Mouse (Mus musculus): ENCODE data around the gene C5ar1. TPM values are rescaled to one million over a fixed set of nuclear protein-coding genes. Genes with fewer than 3 reads are reported as not detected.
"Not testable (repeated sequence)": the region's sequence is repeated elsewhere in the genome, so short reads cannot be mapped to it uniquely, and the experiment has no call there.

C5ar1 gene
- 4.1 and 5.1 TPM in 2 replicates for total RNA-seq (2017)

DNA sequence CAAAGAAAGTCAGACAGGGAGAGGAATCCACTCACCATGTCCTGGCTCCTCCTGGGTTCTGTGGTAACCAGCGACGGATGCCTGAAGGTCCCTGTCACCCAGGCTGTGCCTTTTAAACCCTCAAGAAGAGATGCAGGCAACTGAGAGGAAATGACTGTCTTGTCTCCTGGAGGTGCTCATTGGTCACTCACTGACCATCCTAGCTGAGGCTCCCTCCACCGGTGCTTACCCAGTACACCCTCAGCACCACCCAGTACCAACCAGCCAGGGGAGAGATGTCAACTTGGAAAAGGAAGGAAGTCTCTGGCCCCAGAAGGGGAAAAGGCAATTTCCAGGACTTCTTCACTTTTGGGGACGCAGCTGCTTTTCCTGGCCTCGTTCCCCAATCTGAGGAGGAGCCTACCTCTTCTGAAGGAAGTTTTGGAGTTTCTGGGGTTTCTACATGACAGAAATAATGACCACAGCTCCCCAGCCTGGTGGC lies at the start of gene C5ar1:
Gene C5ar1 (minus strand): TSS at position 431 of the 481 bp plus-strand sequence.
- ATAC-seq (replicated peaks in 1 of 2; ENCODE audit: insufficient read depth in 1 of 2, low FRiP score in 2 of 2, low TSS enrichment in 1 of 2, low read depth in 1 of 2, poor library complexity in 2 of 2, severe bottlenecking in 2 of 2): peak in 1 of 2 experiments; percentile 21; a peak in 1 of 4 replicates

DNA sequence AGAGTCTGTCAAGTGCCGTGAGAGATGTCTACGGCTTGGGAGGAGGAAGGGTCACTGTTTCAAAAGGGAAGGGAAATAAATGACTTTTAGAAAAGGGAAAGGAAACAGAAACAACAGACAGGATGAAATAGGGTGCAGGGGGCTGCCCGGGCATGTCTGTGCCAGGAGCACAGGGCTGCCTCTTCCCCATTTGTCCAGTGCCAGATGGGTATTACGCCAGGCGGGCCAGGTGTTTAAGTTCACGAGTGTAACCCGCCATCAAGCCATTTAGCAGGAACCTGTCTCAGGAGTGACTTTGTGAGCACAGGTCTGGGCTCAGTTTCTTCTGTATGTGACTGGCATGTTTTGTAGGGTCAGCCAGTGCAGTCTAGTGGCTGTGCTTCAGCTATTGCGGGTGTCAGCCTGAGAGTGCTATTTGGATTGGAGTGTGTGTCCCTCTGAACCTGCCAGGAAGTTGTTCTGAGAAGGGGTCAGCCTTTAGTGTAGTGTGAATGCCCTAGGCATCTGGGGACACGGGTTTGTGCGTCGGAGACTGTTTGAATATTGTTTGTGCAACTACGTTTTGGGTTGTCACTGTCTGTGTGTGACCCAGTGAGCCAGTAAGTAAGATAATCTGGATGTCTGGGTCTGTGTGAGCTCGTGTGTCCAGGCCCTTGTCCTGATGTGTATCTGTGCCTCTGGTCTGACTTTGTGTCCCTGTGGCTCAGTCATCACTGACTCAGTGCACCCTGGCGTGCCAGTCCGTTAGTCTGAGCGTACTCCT lies 49.4 kb upstream of the C5ar1 start:
- peak in 1 of 2 experiments; percentile 19; a peak in 1 of 4 replicates for ATAC-seq (replicated peaks in 1 of 2; ENCODE audit: insufficient read depth in 1 of 2, low FRiP score in 2 of 2, low TSS enrichment in 1 of 2, low read depth in 1 of 2, poor library complexity in 2 of 2, severe bottlenecking in 2 of 2)

DNA sequence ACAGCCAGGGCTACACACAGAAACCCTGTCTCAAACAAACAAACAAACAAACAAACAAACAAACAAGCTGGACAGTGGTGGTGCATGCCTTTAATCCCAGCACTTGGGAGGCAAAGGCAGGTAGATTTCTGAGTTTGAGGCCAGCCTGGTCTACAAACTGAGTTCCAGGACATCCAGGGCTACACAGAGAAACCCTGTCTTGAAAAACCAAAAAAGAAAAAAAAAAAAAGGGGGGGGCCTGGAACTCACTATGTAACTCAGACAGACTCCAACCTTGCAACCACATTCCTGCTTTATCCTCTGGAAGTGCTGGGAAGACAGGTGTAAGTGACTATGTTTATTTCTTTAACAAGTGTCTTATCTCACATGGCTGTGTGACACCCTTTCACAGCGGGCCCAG lies 48.8 kb upstream of the C5ar1 start, which contains the start of gene Bbc3:
Gene Bbc3 (plus strand): TSS at position 301 of the 400 bp plus-strand sequence.
- not testable (repeated sequence) for ATAC-seq (replicated peaks in 1 of 2; ENCODE audit: insufficient read depth in 1 of 2, low FRiP score in 2 of 2, low TSS enrichment in 1 of 2, low read depth in 1 of 2, poor library complexity in 2 of 2, severe bottlenecking in 2 of 2)

DNA sequence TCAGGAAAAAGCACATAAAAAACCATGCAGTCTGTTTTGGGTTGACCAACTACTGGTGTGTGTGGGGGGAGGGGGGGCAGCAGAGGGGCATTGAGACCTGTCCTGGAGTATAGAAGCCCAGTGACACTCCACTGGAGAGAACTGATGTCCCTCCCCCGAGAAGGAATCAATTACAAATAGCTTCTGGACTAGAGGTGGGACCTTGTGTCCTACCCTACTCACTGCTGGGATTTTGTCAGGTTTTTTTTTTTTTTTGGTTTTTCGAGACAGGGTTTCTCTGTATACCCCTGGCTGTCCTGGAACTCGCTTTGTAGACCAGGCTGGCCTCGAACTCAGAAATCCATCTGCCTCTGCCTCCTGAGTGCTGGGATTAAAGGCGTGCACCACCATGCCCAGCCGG lies 47.8 kb upstream of the C5ar1 start:
- ATAC-seq (replicated peaks in 1 of 2; ENCODE audit: insufficient read depth in 1 of 2, low FRiP score in 2 of 2, low TSS enrichment in 1 of 2, low read depth in 1 of 2, poor library complexity in 2 of 2, severe bottlenecking in 2 of 2): not testable (repeated sequence)

DNA sequence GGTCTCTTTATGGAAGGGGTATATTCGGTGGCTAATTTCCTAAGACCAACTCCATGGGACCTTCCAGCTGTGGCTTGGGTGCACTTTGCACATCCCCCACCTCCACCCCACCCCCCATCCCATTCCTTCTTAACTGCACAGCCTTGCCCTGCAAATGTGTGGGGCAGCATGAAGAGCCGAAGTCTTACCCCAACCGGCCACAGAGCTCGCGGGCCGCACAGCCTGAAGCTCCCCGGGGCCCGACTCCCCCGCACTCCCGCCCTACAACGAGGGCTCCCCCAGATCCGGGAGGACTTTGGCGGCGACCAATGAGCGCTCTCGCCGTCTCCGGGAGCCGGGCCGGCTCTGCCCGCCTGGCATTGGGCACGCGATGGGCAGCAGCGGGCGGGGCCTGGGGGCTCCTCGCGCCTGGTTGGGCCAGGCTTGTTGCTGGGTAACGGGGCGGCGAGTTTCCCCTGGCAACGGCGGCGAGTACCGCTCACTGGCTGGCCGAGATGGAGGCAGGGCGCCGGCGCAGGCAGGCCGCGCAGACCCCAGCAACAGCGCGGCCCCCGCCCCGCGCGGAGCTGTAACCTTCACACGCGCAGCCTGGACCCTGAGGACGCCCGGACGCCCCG lies 40.2 kb upstream of the C5ar1 start:
- ATAC-seq (replicated peaks in 1 of 2; ENCODE audit: insufficient read depth in 1 of 2, low FRiP score in 2 of 2, low TSS enrichment in 1 of 2, low read depth in 1 of 2, poor library complexity in 2 of 2, severe bottlenecking in 2 of 2): peak; percentile 37 to 46

DNA sequence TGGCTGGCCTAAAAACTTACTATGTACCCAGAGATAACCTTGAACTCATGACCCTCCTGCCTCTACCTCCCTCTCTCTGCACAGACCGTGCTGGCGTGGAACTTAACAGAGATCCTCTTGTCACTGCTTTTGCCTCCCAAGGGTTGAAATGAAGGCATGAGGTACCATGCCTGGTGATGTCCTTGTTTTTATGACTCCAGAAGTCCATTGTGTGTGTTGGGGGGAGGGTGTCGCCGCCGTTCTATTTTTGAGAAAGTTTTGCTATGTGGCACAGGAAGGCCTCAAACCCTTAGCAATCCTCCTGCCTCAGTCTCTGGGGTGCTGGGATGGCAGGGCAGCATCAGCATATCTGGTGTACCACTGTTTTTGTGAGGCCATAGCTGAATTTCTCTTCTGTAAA lies 39.6 kb upstream of the C5ar1 start:
- ATAC-seq (replicated peaks in 1 of 2; ENCODE audit: insufficient read depth in 1 of 2, low FRiP score in 2 of 2, low TSS enrichment in 1 of 2, low read depth in 1 of 2, poor library complexity in 2 of 2, severe bottlenecking in 2 of 2): no peak

DNA sequence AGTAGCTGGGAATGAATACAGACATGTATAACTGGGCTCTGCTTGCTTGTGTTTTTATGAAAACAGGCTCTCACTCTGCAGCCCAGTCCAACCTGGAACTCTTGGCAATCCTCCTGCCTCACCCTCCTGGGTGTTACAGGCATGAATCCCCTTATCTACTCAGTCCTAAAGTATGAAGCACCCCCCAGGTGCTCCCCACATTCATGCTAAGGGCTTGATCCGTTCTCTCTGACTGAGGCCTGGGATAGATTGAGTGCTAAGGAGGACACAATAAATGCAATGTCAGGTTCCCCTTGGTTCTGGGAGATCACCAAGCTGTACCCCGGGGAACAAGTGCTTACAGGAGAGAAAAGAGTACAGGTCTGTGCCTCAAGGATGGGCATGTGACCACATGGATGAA lies 38.3 kb upstream of the C5ar1 start:
- no peak for ATAC-seq (replicated peaks in 1 of 2; ENCODE audit: insufficient read depth in 1 of 2, low FRiP score in 2 of 2, low TSS enrichment in 1 of 2, low read depth in 1 of 2, poor library complexity in 2 of 2, severe bottlenecking in 2 of 2)

DNA sequence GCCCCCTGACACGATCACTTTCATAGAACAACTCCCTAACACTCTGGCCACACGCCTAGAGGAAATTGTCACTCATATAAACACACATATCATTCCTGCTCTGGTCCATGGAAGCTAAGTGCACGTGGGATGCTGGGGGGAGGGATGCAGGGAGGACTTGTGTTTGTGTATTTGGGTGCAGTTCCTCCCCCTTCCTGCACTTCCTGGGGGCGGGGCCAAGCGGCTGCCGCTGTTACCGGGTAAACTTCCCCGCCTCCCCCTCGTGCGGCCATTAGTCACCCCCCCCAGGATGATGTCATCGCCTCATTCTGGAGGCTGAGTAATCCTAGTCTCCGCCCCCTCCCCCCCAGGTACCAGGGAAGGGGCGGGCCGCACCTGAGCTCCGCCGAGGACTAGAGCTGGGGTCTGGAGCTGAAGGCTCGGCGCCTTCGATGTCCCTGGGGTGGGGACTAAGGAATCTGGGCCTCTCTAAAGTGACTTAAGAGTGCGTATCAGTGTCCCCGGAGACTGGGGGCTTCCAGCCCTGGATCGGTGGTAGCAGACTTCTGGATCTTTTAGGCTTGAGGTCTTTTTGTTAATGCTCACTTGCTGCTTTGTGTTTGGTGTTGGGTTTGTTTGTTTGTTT lies 37.5 kb upstream of the C5ar1 start:
- ATAC-seq (replicated peaks in 1 of 2; ENCODE audit: insufficient read depth in 1 of 2, low FRiP score in 2 of 2, low TSS enrichment in 1 of 2, low read depth in 1 of 2, poor library complexity in 2 of 2, severe bottlenecking in 2 of 2): peak; percentile 35 to 46

DNA sequence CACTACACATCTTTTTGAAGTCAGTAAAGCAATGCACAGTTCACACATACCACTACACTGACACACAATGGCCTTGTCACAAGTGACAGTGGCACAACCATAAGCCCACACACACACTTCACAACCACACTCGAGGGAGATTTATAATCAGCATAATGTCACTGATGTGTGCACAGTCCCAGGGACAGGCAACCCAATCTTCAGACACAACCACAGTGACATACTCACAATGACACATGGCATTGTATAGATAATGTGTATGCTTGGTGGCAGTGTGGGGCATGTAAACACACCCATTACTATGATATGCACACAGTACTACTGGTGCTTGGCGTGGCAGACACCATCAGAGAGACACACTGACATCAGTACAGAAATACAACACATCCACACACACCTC lies 36.8 kb upstream of the C5ar1 start:
- ATAC-seq (replicated peaks in 1 of 2; ENCODE audit: insufficient read depth in 1 of 2, low FRiP score in 2 of 2, low TSS enrichment in 1 of 2, low read depth in 1 of 2, poor library complexity in 2 of 2, severe bottlenecking in 2 of 2): no peak

DNA sequence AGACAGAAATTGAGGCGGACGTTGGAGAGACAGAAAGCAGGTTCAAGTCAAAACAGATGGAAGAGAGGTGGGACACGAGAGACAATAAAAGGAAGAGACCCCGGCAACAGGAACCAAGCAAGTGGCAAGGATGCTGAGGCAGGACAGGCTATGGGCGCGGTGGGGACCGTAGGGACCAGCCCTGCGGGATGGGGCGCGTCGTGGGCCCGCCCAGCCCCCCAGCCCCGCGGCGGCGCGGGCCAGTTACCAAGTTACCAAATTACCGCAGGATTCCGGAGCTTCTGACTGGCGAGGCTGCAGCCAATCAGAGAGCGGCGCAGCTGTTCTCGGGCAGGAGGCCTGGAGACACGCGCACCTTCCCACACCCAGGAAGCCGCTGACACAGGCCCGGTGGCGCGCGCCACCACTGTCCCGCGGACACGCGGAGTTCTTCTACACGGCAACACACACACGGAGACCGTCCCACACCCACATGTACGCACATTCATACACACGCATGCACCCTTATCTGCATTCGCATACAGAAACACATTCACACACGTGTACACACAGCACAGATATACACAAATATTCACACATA lies 36.1 kb upstream of the C5ar1 start:
- peak; percentile 52 to 54 for ATAC-seq (replicated peaks in 1 of 2; ENCODE audit: insufficient read depth in 1 of 2, low FRiP score in 2 of 2, low TSS enrichment in 1 of 2, low read depth in 1 of 2, poor library complexity in 2 of 2, severe bottlenecking in 2 of 2)

DNA sequence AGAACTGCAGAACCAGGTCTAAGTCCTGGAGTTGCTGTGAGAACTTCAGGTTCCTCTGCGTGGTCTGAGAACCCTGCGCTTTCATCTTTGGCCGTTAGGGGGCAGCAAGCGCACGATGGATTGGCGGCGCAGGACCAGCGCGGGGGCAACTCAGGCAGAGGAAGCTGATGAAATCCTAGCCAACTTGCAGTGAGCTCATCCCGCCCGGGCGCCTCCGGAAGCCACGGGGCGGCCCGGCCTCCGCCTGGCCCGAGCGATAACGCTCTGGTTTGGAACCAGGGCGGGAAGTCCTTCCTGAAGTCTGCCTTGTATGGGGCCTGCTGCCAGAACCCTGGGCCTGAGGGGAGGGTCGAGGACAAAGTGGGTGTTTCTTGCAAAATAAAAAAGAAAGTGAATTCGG lies 35.5 kb upstream of the C5ar1 start:
- ATAC-seq (replicated peaks in 1 of 2; ENCODE audit: insufficient read depth in 1 of 2, low FRiP score in 2 of 2, low TSS enrichment in 1 of 2, low read depth in 1 of 2, poor library complexity in 2 of 2, severe bottlenecking in 2 of 2): peak; percentile 80 to 81

DNA sequence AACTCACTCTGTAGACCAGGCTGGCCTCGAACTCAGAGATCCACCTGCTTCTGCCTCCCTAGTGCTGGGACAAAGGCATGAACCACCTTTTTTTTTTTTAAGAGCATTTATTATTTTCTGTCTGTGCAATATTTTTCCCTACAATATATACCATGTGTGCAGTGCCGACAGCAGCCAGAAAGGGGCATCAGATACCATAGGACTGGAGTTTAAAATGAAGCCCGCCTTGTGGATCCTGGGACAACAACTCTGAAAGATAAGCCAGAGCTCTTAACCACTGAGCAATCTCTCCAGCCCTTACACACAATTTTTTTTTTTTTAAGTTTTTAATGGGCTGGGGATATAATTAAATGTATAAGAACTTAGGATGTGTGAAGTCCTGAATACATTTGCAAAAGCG lies 35.0 kb upstream of the C5ar1 start:
- ATAC-seq (replicated peaks in 1 of 2; ENCODE audit: insufficient read depth in 1 of 2, low FRiP score in 2 of 2, low TSS enrichment in 1 of 2, low read depth in 1 of 2, poor library complexity in 2 of 2, severe bottlenecking in 2 of 2): peak; percentile 26 to 38; a peak in 2 of 4 replicates

DNA sequence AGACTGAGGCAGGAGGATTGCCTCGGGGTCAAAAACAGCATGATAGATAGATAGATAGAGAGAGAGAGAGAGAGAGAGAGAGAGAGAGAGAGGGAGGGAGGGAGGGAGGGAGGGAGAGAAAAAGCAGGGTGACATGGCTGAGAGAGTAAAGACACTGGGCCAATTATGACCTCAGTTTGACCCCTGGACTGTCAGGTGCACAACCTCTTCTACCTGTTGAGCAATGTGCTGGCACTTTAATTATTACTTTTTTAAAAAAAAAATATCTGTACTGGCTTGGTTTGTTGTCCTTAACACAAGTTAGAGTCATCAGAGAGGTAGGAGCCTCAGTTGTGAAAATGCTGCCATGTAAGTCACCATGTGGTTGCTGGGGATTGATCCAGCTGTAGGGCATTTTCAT lies 28.5 kb upstream of the C5ar1 start:
- ATAC-seq (replicated peaks in 1 of 2; ENCODE audit: insufficient read depth in 1 of 2, low FRiP score in 2 of 2, low TSS enrichment in 1 of 2, low read depth in 1 of 2, poor library complexity in 2 of 2, severe bottlenecking in 2 of 2): no peak

DNA sequence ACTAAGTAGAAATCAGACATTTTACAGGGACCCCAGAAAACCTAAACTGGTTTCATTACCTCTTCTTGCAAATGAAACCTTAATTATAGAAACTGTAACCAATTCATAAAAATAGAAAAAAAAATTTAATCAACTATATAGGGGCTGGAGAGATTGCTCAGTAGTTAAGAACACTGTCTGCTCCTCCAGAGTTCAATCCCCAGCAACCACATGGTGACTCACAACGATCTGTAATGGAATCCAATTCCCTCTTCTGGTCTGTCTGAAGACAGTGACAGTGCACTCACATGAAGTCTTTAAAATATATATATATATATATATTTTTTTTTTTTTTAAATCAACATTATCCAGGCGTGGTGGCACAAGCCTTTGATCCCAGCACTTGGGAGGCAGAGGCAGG lies 27.7 kb upstream of the C5ar1 start:
- no peak for ATAC-seq (replicated peaks in 1 of 2; ENCODE audit: insufficient read depth in 1 of 2, low FRiP score in 2 of 2, low TSS enrichment in 1 of 2, low read depth in 1 of 2, poor library complexity in 2 of 2, severe bottlenecking in 2 of 2)

DNA sequence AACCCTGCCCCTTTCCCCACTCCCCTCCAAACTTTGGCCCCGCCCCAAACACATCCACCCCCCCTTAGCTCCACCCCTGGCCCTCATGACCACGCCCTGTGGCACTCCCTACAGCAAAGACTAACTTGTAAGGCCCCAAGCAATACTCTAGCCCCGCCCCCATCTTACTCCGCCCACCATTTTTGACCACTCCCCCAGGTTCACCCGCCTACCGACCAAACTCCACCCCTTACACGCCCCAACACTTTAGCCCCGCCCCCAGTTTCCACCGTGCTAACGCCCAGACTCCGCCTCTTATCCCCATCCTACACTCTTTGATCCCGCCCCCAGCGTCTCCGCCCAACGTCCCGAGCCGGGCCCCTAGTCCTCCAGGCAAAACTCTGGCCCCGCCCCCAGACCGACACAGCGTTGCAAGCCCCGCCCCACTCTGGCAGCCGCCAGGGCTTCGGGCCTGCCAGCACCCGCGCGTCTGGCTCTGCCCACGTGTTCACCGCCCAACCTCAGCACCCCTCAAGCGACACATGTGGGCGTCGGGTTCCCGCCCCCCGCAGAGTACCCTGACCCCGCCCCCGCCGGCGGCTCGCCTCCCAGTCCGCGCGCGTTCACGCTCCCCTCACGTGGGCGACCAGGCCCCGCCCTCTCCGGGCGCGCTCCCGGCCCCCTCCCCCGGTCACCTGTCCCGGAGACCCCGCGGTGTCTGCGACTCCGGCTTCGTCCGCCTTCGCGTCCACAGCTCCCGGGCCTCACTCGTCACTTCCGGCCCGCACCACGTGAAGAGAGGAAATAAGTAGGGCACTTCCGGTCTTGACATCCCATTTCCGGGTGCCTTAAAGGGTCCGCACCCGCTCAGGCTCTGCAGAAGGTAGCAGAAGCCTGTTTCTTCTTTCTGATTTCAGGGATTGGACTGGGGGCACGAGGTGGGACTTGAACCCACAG lies 27.0 kb upstream of the C5ar1 start, which contains the start of gene Ccdc9:
Gene Ccdc9 (minus strand): TSS at position 770 of the 936 bp plus-strand sequence.
- peak; percentile 72 to 80 for ATAC-seq (replicated peaks in 1 of 2; ENCODE audit: insufficient read depth in 1 of 2, low FRiP score in 2 of 2, low TSS enrichment in 1 of 2, low read depth in 1 of 2, poor library complexity in 2 of 2, severe bottlenecking in 2 of 2)

DNA sequence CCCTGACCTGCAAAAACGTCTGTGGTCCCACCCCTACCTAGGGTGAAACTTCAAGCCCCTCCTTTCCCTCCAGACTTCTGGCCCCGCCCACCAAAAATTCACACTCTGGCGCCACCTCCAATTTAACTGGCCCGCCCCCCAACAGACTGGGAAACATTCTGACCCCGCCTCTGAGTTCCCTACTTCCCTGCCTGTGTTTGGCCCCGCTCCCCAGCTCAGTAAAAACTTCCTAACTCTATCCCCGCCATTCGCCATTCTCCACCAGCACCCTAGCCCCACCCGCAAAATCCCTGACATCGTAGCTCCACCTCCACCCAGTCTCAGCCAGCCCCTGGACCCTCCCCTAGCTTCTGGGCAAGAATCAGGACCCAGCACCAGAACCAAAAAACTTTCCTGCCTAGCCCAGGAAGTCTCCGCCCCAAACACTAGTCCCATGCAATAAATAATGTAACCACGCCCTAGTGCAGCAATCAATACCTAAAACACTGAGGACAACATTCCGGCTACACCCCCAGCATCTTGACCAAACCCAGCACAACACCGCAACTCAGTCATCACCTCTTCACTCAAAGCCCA lies 26.2 kb upstream of the C5ar1 start:
- ATAC-seq (replicated peaks in 1 of 2; ENCODE audit: insufficient read depth in 1 of 2, low FRiP score in 2 of 2, low TSS enrichment in 1 of 2, low read depth in 1 of 2, poor library complexity in 2 of 2, severe bottlenecking in 2 of 2): peak; percentile 28 to 30

All from hematopoietic stem cell, adult 5-6 weeks (primary cell).